Mouse (Mus musculus) adrenal gland, adult 2 months (tissue): Measurements from ENCODE around the gene Vsig2. TPM values are rescaled to one million over a fixed set of nuclear protein-coding genes. Genes with fewer than 3 reads are reported as not detected.
A peak's percentile ranks its signal among the peaks of the same experiment; 100 is the strongest.

Experiments used
- DNase-seq: peaks from one replicate; pipeline ENCODE4 v3.0.0; 2021
- long read RNA-seq: library from polyadenylated mRNA; stranded (forward); transcript quantifications from one replicate; pipeline ENCODE4 v2.0.0, GENCODE M21; 2021
- polyA plus RNA-seq: library from polyadenylated mRNA; depleted of rRNA; stranded (reverse); fragments of >200 nt; gene quantifications from 2 replicates; pipeline ENCODE4 v1.2.3, GENCODE M21; 2012; rRNA removed
- total RNA-seq, 2 experiments: library from RNA; stranded (reverse); gene quantifications; 2 replicates each; pipeline ENCODE4 v1.2.3; 2021

Gene Vsig2
- total RNA-seq, result 1 to 10 TPM; 1.8 to 3.0 TPM
- 8.8 and 8.9 TPM in 2 replicates for polyA plus RNA-seq
- long read RNA-seq, partial matches to known transcripts, result 1 of 1 reads
- long read RNA-seq, other reads (novel, unspliced or antisense), result 0 of 1 reads

DNA sequence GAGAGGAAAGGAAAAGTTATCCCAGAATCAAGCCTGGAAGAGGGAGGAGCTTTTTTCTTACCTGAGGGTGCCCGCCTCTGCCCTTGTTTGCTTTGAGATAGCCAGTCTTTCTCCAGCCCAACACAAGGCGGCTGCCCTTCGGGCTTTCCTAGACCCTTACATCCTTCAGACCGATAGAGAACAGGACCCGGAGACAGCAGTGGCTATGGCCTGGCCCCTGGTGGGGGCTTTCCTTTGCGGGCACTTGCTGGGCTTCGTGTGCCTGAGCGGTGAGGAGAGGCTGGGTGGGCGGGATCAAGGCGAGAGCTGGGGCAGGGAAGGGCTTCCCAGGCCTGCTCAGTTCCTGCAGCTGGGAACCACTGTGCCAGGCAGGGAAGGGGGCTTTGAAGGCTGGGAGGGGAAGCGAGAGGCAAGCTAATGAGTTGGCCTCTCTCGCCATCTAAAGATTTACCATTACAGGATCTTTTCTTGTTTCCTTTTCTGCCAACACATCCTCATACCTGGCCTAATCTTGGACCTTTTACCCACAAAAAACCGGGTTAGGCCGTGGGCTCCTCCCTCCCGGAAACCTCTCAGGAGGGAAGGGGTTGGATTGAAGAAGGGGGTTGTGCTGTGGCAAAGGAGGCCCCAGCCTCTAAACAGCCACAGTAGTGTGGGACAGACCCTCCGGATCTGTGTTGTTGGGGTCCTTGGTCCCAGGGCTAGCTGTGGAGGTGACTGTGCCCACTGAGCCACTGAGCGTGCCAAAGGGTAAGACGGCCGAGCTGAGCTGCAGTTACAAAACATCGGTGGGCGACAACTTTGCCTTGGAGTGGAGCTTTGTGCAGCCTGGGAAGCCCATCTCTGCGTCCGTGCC, at the start of gene Vsig2:
Vsig2 (plus strand) TSS at position 86 of the 856 bp plus-strand sequence.
- DNase-seq, result no peak

DNA sequence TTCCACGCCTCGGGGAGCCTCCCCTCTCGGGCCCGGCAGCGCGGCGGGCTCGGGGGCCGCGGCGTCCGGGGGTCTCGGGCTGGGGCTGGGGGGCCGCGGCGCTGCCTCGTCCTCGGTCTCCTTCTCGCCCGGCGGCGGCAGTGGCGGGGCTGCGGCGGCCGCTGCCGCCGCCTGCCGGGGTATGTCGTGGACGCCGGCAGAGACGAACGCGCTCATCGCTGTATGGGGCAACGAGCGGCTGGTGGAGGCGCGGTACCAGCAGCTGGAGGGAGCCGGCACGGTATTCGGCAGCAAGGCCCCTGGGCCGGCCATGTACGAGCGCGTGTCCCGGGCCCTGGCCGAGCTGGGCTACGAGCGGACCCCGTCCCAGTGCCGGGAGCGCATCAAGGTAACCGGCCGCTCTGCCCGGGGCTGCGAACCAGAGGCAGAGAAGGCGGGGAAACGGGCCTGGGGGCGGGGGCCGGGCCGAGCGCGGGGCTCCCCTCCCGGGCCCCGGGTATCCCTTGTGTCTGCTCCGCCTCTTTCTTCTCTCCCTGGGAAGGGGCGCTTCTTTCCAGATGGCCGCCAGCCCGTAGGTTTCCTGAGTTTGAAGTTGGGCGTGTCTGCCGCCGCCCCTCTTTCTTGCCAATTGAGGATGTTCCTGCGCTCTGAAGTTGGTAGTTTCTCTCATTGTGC, 49.5 kb upstream of the Vsig2 start:
- DNase-seq, result peak; percentile 69

DNA sequence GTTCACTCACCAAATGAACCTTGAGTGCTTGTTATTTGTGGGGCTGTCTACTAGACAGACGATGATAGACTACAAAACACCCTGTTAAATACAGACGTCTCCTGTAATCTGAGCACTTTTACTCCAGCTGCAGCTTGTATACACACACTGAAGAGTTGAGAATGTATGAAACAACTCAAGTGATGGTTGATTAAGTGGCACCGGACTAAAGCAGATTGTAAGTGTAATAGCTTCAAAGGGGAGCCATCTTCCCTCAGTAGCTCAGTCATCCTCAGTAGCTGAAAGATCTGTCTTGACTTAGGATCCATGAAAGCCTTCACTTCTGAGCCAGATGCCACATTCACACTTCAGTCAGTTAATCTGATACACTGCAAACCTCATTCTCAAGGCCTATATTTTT, 43.3 kb upstream of the Vsig2 start:
- no peak for DNase-seq

DNA sequence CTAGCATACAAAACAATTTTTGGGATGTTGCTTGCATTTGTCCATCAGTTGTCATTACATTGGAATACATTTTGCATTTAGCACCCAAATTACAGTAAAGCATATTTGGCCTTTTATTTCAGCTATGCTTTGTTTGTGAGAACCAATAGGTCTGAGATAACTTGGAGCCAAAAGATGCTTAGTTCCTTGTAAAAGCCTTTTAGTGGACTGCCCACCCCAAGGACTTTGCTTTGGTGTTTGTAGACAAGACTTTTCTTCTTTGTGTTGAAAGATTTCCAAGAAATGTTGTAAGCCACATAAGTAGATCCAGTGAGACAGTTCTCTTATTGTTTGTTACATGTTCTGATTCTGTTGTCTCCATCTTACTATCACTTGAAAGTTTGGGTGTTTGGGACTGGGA, 42.7 kb upstream of the Vsig2 start:
- DNase-seq, result no peak

DNA sequence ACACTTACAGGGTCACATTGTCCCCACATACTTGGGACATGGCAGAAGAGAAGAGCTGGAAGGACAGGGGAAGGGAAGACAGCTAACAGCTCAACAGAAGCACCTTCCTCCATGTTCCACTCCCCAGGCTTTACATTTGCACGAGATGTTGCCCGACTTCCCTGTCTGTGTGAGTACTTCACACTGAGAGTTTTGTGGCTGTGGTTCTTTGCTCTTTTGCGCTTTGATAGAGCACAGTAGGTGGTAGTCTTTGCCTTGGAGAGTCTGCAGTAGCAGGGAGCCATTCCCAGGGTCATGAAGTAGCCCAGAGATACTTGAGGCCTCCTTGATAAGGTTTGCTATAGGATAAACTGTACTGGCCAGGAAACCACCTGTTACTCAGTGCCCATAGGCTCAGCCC, 38.9 kb upstream of the Vsig2 start:
- no peak for DNase-seq

DNA sequence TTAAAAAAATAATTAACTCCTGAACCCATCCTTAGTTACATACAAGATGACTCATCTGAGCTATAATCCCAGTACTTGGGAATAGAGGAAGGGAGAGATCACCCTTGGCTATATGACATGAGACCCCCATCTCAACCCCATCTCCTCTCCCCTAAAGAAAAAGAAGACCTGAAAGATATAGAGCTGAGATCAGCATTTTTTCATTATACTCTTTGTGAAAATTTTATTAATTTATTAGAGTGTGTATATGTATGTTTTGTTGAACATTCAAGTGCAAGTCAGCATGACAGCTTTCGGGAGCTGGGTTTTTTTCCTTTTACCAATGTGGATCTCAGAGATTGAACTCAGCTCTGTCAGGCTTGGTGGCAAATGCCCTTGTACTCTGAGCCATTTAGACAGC, 37.9 kb upstream of the Vsig2 start:
- no peak for DNase-seq

DNA sequence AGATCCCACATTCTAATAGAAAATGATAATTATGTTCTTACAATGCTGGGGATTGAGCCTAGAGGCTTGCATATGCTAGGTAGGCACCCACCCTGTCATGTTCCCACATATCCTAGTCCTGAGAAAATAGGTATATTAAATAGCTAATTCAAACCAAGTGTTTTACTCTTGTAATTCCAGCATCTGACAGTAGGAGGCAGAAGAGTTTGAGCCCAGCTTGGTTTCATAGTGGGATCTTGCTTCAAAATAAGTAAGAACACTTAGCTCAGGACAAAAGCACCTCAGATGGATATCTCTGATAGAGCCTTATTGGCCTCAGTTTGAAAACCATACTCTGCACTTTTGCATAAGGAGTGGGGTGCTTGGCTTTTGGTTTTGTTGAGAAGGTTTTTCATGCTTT, 34.7 kb upstream of the Vsig2 start:
- no peak for DNase-seq

DNA sequence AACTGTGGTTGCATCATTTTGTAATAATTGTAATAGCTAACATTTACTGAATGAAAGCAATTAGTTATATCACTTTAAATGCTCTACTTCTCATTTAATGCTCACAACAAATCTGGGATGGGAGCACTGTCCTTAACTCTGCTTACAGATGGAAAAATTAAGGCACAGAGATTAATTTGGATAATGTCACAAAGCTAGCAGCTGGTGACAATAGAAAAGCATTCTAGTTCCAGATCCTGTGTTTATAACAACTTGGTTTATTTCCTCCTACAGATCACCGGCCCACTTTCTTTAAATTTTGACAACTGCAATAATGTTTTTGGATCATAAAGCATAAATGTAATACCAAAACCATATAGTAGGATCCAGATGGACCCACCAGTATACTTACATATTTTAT, 33.0 kb upstream of the Vsig2 start:
- DNase-seq, result no peak

DNA sequence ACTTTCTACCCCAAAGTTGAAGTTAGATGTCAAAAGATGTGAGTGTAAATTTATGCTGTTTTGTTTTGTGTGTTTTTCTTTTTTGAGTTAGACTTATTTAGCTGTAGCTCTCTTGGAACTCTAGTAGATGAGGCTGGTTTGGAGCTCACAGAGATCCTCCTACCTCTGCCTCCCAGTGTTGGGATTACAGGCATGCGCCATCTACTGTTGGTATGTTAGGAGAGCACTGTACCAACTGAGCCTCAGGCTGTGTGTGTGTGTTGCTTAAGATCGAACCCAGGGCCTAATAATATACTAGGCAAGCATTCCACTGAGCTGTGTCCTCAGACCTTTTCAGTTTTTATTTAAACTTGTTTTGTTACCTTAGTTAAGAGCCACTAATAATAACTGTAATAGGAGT, 27.0 kb upstream of the Vsig2 start:
- no peak for DNase-seq

DNA sequence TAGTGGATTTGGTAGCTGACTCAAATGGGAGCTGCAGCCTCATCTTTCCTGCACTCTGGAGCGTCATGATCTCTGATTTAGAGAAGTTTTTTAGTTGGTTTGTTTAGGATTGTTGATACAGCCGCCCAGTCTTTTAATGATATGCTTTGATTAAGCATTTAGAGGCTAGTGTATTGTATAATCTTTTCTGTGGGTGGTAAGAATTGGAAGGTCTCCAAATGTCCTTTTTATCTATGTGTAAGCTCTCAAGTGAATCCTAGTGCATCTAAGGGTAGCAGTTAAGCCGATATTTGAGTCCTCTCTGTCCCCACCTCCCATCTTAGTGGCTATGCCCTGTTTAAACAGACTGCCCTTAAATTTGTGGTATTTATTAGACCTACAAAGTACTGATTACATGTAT, 24.6 kb upstream of the Vsig2 start:
- no peak for DNase-seq

DNA sequence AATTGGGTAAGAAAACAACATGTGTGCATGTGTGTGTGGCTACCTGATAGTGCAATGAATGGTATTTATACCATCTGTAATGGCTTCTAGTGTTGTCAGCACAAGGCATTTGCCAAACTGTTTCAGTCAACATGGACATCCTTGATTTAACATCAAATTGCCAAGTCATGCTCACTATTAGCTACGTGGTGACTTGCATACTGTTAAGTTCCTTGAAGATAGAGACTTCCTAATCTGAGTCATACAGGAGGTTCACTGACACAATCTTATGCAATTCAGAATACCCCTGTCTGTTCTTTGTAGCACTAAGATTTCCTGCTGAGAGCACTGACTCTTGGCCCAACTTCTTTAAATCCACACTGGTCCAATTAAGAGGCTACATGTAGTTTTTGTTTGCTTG, 21.6 kb upstream of the Vsig2 start:
- DNase-seq, result no peak

DNA sequence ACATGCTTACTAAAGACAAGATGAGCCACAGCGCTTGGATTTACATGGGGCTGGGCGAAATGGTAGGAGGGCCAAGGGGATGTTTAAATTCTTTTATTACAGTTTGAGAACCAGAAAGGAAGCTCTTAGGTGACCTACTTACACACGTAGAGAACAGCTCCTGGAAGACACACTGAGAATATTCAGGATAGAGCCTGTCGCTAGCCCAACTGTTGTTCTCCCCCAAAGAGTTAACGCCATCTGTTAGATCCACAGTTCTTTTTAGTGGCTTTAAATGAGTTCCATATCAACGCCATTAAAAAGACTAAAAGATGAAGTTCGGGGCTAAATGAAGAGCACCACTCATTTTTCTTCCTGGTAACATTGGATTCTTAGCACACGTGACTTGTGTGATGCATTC, 20.1 kb upstream of the Vsig2 start:
- DNase-seq, result no peak

DNA sequence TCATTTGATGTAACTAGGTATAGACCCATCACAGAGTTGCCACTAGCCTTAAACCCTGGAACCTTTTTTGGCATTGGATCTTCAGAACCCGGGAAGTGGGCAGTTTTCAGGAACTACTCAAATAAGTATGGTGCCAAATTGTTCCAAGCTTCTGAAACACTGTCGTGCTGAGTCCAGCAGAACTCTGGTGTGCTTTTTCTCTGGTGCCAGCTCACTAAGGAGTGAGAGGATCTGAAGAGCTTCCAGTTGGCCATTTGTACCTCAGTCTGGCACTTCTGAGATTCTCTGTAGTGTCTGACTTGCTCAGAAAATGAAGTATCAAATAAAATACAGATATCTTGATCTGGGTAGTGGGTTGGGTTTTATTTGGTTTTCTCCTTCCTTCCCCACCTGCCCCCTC, 19.1 kb upstream of the Vsig2 start:
- DNase-seq, result no peak

DNA sequence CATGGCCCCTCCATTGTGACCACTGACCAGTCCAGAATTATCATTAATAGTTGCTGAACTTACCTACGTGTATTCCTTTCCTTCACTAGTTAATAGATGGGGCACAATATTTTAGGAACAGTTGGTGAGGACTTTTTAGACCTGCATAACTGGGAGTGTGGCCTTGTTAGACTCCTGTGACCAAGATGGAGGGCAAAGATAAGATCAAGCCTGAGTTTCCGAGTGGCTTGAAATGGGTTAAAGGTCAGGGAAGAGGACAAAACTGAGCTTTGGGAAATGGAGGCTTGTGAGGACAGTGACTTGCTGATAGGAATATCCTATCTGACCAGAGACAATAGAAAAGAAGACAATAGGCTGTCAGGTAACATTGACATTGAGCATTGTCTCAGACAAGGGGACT, 13.6 kb upstream of the Vsig2 start:
- DNase-seq, result no peak

DNA sequence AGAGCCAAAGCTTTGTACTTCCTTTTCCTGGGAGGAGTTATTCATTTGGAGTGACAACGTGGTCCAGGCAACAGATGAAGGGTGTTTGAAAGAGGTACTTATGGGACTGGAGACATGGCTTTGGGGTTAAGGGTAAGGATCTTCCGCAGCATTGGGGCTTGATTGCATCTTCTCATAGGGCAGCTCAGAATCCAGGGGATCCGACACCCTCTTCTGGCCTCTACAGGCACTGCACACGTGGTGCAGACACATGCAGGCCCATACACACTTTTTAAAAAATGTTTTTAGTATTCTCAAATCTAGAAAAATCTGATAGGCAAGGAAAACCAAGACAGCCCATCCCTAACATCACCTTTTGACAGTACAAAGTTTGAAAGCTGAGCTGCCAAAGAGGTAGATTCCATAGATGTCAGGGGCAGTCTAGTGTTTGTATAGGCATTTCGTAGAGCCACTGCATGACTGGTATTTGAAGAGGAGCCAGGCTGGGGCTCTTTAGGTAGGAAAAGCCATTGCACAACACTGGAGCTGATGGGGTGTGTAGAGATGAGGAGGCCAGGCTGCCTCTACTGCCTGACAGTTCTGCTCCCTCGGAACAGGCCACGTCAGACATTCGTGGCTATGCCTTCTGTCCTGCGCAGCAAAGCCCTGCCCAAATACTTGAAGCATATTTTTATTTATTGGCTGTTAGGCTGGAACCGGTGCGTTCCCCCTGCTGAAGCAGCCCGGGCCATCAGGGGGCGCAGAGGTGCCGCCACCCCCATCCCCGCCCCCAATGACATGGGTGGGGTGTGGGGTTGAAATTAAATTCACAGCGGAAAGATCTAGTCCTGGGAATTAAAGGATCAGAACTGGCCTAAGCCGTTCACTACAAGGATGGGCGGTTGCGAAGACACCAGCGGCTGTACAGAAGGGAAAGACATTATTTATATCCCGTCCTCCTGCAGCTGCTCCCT, 12.3 kb upstream of the Vsig2 start:
- DNase-seq, result peak; percentile 39

DNA sequence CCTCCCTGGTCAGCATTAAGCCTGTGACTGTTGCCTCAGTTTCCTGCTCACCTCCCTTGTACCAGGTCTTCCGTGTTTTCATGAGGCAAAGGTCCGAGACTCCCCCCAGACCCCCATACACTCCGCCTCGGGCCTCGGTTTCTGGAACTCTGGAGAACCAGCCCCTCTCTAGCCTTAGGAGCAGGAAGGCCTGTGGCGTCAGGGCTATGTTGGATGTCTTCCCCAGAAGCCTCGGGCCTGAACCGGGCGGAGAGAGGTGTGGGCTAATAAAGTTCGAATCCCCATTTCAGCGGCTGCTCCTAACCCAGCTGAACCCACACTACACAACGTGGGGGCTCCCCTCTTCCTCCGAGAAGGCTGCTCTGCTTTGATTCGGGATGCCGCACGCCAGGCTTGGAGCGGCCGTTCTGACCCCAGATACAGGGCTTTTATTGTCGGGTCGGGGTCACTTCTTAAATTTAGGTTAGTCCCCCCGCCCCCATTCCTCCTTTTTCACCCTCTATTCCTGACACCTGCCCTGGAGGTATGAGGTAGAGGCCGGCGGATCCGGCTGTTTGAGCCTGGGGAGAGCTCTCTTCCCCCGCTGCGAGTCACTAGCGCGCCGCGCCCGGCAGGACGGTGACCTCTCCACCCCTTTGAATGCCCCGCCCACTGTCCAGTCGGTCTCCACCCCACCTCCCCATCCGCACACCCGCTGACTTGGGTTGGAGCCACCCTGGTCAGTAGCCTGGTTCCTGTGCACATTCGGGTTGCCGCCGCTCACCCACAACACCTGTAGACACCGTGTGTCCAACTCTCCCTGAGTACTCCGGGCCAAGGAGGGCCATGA, 11.4 kb upstream of the Vsig2 start, which contains the start of gene Esam:
Esam (plus strand) TSS at position 683 of the 829 bp plus-strand sequence.
- peak; percentile 86 for DNase-seq

DNA sequence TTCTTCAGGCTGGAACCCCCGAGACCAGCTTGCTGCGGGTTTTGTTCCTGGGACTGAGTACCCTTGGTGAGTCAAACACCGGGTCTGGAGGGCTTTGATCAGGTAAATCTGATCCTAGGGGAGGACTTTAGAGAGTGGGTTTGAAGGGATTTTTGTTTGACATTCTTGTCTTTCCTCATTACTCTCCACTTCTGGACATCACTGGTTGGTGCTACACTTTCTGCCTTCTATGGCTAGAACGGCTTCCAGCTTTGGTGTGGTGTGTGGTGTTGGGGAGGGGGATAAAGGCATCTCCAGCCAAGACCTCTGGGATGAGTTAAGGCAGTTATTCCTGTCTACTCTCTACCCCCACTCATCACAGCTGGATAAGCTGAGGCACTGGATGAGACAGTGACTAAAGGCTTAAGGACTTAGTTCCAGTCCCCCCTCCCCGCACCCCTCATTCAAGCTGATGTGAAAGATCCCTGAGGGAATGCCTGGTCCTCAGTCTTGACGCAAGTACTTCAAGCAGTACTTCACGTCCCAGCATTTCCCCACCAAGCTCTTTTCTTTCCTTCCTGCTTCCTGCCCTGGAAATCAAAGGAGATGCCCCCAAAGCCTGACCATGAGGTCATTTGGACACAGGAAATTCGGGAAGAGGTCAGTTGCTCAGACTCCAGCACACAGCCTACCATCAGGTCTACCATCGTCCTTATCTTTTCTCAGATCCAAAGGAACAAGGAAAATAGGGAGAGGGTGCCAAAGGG, 10.7 kb upstream of the Vsig2 start:
- no peak for DNase-seq

DNA sequence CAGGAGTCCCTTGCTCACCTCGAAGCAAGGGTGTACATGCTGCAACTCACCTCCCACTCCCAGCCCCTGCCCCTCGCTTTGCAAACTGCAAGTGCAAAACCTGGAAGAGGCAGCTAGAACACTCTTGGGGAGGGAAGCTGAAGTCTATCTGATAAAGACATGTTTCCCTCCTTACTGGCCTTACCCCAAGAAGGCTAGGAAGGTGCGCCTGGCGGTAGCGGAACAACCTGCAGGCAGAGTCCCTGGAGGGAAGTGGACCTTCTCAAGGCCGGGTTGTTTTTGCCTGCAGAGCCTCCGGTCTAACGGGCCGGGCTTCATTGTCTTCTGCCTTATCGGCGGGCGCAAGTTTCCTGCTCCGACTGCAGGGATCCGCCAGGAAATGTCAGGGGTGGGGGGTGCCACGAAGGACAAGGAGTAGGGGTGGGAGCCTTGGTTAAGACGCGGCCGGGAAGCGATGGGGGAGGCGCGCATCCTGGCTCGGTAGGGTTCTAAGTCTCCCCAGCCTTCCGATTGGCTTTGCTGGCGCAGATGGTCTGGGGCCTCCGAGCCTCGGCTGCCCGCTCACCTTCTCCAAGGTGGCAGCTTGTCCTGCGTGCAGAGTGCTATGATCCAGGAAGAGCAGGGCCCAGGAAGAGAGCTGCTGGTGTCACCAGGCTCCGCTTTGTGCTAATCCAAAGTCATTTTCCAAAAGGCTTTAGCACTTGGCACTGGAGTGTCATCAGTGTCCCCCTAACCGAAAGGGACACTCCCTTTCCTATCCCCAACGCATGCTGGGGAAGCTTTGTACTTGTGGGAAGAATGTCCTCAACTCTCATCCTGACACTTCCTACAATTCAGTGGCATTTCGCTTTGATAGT, 8.8 kb upstream of the Vsig2 start:
- peak; percentile 84 for DNase-seq

DNA sequence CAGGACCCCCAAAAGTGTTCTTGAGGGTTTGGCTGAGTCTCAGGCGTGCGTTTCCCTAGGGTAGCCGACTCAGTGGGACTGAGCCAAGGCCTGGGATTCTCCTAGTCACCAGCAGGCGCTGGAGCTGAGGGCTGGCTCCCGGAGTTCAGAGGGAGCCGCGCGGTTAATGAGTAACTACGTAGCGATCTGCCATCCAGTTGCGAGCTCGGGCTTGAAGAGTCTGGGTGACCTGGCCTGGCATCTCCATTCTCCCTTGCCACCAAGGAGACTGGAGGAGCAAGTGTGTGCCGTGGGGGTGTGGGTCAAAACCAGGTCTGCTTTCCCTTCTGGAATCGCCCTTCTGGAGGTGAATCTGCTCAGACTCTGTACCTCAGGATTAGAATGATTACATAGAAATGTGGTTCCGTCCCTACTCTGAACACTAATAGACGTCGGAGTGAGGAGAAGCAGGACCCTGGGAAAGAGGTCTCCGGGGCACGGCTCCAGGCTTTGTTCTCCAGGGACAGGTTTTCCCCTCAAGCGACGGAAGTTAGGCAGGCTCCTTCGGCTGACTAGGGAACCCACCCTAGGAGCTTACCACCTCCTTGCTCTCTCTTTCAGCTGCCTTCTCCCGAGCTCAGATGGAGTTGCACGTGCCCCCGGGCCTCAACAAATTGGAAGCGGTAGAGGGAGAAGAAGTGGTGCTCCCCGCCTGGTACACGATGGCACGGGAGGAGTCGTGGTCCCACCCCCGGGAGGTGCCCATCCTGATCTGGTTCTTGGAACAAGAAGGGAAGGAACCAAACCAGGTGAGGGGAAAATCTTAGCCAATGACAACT, 8.0 kb upstream of the Vsig2 start:
- peak; percentile 75 for DNase-seq
